Mouse (Mus musculus) ovary, postnatal 36 days (tissue): ENCODE data around the gene Lrrc7.

Experiments used
- DNase-seq: peaks from one replicate; pipeline ENCODE4 v3.0.0; 2022; ENCODE audit warnings: low spot score, mixed read lengths

Gene Lrrc7

DNA sequence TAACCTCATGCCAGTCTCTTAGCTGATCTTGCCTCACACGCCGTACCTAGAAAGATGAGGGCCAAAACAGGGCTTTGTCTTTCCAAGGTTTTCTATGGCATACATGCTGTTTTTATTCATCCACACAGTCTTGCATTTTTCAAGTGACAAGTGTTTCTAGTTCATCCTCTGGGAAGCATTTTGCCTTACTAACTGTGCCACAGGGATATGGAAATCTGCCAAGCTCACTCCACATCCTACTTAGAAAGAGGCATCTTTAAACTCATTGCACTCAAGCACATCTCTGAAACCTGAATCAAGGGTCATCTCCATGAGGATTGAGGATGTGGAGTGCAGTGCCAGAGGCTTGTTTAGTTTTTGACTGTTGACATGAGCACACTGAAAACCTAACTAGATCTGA lies 199.9 kb downstream of the Lrrc7 start:
- DNase-seq, result no peak

DNA sequence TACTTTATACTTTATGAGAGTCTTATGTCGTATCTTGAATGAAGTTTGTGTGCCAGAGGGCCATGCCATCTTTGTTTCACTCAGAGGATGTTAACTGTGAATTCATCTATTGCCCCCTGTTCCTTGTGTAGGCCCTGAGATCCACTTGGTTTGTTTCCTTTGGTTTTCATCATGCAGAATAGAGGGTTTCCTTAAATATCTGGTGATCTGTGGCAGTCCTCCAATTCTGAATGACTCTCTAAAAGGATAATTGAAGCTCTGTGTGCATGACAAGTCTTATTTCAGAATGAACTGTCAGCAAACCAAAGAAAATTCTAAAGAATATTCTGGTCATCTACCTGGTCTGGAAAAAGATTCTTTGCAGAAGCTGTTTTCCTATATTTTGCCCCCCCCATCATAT lies 205.3 kb downstream of the Lrrc7 start:
- no peak for DNase-seq

DNA sequence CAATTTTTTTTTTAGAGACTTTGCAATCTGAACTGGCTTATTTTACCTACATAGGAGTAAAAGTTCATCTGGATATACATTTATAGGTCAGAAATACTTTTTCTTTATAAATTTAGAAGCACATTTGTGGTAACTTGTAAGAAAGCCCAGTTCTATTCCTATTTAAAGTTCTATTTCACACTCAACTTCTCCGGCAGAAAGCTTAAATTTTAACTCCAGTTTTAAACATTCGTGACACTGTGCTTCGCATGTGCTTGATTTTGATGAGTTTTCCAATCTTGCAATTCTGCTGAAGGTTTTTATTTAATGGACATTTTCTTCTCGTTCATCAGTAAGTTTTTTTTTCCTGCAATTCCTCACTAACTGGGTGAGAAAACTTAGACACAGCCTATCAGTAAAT lies 205.8 kb downstream of the Lrrc7 start:
- DNase-seq, result no peak

DNA sequence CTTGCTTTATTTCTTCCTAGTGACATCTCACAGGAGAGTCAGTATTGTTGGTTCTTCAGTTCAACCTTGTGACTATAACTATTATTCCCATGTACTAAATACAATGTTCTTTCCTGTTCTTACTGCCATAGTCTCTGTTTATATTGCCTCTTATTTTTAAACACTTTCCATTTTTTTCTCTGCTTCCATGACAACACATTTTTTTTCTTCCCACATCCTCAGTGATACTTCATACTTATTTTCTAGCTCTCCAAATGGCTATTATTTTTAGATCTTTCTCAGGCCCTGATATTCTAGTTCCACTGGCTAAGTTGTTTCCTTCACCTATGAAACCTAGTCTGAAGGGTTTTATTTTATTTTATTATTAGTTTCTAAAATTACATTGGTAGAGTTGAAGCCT lies 221.2 kb downstream of the Lrrc7 start:
- no peak for DNase-seq

DNA sequence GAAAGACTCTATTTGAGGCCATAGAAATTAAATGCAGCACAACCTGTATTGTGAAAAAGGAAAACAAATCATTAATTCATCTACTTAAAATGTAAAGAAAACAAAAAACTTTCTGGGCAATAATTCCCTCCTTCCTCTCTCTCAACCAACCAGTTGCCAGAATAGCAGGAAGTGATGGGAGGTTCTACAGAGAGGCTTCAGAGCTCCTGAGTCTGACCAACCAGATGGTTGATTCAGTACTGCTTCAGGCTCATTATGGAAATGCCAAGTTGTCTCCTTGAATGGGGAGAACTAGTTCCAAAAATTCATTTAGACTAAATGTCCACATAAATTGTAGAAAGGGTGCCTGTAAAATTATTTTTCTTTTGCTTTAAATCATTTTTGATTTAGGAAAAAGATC lies 231.9 kb downstream of the Lrrc7 start:
- no peak for DNase-seq

DNA sequence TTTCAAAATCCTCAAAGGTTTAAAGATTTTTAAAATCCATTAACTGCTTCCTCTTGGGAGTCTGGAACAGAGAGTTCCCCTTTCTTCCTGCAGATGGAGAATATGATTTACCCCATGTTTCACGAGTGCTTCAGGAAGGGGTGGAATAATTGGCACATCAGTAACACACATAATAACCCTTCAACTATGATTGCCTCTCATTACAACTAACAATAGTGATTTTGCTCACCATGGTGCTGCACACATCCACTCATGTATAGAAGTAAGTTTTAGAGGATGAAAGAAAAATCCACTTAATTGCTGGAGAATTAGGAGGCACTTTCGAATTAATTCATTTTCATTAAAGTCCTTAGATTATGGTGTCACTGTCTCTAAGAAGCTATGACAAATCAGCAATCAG lies 251.6 kb downstream of the Lrrc7 start:
- no peak for DNase-seq

DNA sequence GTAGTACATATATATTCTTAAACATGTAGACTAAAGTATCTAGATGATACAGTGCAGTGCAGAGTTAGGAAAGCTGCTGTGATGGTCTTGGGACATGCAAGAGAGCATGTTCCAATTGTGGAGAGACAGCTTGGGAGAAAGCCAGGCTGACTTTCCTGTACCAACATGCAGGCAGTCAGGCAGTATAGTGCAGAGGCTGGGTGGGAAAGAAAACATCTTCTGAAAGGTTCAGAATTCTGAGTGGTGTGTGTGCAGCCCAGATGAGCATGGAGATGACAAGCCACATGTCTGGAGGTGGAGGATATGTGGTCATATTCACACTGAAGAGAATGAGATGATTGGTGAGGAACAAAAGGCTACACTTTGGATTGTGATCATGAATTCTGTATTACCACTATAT lies 254.6 kb downstream of the Lrrc7 start:
- no peak for DNase-seq

DNA sequence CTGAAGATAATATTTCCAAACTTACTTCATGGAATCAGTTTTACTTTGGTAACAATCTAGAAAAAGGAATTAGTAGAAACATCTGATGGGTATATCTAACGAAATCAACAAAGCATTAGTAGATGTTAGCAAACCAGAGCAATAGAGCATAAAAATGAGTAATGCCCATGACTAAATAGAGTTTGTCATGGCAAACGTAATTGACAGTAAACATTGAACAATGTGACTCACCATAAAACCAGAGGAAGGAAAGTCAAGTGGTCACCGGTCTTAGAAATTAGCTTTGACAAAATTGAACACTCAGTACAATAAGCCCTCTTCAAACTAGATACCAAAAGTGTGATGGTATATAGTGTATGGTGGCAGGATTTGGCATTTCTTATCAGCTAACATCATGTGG lies 263.3 kb downstream of the Lrrc7 start:
- no peak for DNase-seq

DNA sequence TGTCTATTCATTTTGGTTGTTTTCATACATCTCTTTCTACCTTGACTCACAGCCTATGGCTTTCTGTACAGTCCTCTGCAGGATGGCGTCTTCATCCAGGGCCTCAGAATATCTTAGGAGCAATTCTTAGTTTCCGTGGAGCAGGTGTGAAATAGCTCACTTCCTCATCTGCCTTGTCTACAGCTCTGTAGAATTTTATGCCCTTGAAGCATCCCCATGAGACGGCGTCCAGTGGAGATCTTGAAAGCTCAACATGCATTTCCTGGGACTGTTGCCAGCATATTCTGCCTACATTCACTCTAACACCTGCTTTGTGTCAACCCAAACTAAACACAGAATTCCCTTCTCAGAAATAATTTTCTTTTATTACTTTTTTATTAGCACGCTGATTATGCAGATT lies 267.0 kb downstream of the Lrrc7 start:
- DNase-seq, result no peak

DNA sequence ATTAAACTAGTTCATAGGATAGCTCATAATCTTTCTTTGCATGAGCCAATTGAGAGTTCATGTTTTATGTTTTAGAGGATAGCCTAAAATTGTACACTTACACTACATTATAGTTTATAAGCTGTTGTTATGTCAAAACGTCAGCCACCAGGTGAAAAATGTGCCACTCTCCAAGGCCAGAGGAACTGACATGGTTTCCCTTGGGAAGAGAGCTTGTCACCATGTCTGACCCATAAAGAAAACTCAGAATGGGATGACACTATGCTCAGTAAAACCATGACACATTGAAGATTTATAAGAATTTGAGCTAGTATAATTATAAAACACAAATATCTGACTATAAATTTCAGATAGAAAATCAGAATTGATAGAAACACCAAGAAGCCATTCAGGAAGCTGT lies 277.6 kb downstream of the Lrrc7 start:
- no peak for DNase-seq

DNA sequence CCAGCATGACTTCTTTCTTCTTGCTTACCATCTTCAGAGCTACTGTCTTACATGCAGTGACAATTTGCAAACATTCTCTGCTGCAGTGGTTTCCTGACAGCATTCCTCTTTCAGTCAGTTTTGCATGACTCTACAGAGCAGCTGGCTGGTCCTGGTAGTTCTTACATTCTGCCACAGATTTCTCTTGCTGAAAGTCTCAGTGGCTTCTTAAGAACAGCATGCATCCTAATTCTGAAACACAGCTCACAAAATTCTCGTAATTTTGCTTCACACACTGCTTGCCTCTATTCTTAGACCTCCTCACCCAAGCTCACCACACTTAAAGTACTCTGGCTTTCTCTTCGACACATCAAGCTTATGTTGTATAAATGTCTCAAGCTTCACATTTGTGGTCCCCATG lies 283.4 kb downstream of the Lrrc7 start:
- no peak for DNase-seq

DNA sequence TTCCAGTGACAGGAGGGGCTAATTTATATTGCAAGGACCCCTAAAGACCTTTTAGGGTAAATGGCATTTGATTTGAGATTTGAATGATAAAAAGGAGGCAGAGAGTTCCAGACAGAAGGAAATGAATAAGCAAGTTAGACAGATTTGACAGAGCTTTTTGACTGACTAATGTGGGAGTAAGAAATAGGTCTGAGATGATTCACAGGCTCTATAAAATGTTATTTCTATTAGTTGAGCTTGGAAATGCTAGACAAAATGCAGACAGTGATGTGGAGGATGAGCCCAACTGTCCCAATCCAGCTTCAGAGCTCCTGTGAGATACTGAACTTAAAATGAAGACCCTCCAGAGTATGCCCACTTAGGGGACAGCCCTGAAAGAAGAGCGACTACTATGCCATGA lies 289.3 kb downstream of the Lrrc7 start:
- no peak for DNase-seq

DNA sequence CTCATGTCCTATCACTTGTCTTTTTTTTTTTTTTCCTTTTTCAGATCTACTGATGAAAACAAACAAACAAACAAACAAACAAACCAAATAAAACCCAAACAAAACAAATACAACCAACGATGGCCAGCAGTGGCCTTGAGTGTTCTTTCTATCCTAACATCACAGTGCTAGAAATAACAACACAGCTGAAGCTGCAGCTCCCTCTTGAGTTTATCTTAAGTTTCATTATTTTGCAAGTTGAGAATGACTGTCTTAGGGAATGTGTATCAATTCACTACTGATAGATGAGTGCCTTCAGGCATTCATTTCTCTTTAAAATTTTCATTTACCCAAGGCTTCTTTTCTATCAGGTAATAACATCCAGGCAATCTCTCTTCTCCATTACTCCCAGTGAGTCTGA lies 291.1 kb downstream of the Lrrc7 start:
- no peak for DNase-seq

DNA sequence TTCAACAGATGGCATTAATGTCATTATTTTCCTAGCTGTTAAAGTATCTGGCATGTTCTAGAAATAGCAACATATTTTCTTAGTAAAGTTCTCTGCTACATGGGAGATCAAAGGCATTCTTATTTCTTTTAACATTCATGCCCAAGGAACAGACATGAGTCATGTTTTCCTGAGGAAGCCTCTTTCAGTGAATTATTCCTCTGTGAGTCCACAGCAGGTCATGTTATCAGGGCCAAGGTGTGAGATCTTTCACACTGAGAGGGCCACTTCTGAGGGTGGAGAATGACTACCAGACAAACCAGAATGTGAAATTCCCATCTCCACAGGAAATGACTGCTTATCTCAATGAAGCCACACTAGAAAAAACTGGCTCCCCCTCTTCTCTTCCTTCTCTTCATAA lies 309.4 kb downstream of the Lrrc7 start:
- DNase-seq, result no peak

DNA sequence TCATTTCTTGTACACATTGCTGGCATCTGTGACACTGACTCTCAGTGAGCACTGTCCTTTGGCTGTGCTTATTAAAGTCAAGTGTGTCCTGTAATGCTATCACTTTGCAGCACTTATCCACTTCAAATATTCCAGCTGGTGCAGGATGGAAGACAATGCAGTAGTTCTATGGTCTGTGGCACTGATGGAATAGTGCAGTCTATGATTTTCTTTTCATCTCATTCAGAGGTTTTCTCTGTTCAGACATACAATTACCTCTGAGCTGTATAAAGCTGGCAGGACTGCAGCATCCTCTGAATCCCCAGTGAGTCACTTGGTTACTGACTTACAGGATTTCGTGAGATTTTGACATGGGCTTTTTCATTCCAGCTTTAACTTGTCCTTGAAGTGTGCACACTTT lies 314.3 kb downstream of the Lrrc7 start:
- no peak for DNase-seq

DNA sequence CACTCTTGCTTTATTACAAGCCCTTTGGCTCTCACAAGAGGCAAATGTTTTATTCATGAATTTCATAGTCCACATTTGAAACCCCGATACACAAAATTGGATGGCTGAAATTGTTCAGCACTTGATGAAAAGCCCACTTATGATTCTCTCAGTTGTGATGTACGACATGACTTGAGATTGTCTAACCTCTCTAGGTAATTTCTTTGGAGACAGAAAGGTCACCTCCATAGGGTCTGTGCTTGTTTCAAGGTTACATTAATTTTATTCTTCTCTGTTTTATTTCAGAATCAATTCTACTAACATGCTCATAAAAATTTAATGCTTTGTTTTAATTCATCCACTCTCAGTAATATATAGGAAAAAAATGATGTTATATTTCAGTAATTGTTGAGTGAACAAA lies 351.4 kb downstream of the Lrrc7 start:
- no peak for DNase-seq

DNA sequence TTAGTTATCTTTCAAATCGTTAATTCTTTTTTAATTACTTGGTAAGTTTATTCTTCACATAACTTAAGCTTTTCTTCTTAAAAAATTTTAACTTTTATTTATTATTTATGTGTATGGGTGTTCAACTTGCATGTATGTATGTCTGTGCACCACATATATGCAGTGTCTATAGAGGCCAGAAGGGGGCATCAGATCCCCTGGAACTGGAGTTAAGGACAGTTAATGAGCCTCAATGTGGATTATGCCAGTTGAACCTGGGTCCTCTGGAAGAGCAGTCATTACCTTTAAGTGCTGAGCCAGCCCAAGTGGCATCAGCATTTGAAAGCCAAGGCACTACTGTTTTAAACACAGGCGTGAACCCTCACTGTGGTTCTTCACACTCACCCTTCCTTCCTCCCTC lies 352.0 kb downstream of the Lrrc7 start:
- no peak for DNase-seq

DNA sequence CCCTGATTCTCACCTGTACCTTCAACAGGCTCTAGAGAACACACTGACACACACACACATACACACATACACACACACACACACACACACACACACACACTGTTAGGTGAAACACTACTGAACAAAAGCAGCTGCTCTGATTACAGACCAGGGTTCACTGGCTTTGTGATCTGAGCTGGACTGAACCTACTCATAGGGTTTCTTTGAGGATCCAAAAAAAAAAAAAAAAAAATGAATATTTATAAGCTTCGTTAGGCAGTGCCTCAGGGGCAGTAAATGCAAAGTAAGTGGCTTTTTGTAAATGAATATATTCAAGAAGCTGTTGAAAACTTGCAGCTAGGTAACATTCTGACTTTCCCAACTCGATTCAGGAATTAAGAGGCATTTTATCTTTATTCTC lies 354.2 kb downstream of the Lrrc7 start:
- no peak for DNase-seq

DNA sequence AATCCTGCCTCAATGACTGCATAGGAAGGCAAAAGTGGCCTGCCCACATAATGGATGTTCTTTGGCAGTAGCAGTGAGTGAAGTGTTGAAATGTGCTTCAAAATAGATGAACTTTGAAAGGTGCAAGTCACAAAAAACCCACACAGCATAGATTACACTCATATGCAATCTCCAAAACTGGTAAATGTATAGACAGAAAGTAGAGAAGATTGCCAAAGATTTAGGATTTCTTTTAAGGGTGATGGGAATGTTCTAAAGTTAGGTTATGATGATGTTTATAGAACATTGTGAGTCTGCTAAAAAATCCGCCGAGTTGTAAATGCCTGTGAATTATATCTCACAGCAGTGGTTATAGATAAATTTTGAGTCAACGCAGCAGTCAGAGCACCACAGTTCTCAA lies 359.2 kb downstream of the Lrrc7 start:
- no peak for DNase-seq

DNA sequence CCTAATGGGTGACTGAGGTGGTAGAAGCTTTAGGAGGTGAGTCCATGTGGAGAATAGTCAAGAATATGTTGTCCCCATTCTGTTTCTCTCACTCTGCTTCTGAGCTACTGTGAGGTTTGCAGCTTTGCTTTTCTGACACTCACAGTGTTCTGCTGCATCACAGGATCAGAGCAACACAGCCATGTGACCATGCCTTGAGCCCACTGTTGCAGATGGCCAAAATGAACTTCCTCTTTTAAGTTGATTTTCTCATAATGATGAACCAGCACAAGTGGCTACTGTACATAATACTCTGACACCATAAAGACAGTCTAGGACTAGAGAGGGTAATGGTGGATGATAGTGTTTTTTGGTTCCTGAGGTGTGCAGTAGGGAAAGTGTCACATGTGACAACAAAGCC lies 366.6 kb downstream of the Lrrc7 start:
- DNase-seq, result no peak

DNA sequence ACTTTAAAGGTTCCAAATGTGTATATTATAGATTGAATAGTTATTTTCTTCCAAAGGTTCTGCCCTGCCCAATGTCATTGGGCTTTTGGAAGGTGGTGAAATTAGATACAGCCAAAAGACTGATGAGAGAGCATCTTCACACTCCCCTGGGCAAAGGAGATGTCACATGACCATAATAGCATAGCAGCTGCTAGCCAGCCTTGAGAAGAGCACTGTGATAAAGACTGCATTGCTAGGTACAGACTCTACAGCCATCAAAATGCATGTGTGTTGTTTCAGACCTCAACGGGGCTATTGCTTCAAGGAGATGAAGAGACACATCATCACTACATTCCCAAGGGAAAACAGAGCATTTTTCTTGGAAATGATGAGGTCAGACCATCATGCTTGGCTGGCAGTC lies 368.8 kb downstream of the Lrrc7 start:
- no peak for DNase-seq

DNA sequence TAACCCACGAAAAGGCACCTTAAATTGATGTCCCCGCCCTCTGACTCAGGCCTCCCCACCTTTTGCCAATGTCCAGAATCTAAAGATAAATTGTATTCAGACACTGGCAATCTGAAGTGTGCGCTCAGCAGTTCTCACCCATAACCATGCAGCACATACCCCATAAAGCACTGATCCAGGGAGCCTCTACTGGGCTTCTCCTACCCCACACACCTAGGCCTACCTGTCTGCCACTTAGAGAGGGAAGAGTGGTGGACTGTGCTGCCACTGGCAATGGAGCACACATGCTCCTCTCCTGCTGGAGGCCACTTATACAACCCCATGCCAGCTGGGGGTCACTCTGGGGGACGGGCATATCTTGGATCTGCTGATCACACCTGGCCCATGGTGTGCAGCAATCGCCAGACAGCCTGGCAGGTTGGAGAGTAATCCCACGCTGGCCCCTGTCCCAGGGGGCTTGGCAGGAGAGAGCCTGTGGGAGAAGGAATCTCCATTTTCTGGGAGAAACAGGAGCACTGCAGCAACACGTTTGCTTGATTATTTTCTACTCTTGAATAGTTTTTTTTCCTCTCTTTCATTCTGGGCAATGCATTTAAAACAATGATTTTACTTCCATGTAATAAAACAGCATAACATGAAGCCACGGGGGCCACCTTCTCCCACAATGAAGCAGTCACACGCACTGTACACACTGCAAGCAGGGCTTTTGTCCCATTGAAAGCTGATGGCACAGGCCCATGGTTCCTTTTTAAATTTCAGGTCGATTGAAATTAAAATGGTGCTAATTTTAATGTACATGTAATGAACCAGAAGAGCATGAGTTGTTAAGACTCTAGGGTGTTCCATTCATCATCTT lies 386.9 kb downstream of the Lrrc7 start:
- no peak for DNase-seq

DNA sequence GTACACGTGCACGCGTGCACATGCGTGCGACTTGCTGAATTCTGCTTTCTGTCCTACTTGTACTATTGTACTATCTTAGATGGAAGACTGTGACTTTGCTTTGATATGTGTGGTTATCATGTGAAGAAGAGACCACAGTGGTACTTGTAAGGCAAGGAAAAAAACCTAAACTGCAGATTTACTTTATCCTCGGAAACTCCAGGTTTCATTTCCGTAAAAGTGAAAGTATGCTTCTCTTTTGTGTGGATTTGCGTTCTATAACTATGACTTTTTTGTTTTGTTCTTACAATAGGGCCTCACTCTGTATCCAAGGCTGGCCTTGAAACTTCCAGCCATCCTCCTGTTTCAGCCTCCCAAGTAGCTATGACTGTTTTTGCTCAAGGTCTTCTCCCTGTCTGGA lies 392.8 kb downstream of the Lrrc7 start:
- no peak for DNase-seq

DNA sequence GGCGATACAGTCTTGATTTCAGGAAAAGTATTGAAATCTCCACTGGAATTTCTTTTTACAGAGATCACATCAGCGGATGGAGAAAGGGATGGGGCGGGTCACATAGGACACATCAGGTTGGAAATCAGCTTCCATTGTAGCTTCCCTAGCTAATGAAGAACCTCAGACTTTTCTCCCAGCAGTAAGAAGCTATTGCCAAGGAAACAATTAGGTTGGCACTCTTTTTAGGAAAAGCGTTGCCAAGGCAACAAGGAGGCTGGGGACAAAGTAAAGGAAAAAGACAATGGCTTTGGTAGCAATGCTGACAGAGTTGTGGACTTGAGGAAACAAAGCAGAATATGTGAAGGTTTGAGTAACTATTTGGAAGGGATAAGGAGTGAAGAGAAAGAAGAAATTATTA lies 393.6 kb downstream of the Lrrc7 start:
- no peak for DNase-seq

DNA sequence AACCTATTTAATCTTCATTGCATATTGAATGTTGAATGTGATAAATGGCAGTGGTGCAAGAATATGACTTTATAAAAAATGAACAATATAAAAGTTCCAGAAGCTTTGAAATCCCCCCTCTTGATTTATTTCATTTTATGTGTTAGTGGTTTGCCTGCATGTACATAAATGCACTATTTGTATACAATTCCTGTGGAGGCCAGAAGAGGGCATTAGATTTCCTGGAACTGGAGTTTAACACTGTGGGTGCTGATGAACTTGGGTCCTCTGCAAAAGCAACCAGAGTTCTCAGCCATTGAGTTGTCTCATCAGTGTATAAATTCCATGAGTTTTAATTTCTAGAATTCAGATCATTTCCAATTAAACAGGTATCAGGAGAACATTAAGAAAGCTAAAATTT lies 397.0 kb downstream of the Lrrc7 start:
- DNase-seq, result no peak
